Mouse (Mus musculus) heart, adult 8-10 months (tissue): ENCODE measurements around the gene Grb10. TPM values are rescaled to one million over a fixed set of nuclear protein-coding genes. Genes with fewer than 3 reads are reported as not detected.
A peak's percentile ranks its signal among the peaks of the same experiment; 100 is the strongest.

Experiments
- DNase-seq: peaks from one replicate; pipeline ENCODE4 v3.0.0; 2022; ENCODE audit warnings: low spot score
- total RNA-seq, 4 experiments: library from RNA; stranded (reverse); gene quantifications; 2 replicates each; pipeline ENCODE4 v1.2.4; 2022

Grb10 gene
- total RNA-seq, 4 experiments from 2014 or later = 47.8 to 83.5 (median 60.5) TPM

DNA sequence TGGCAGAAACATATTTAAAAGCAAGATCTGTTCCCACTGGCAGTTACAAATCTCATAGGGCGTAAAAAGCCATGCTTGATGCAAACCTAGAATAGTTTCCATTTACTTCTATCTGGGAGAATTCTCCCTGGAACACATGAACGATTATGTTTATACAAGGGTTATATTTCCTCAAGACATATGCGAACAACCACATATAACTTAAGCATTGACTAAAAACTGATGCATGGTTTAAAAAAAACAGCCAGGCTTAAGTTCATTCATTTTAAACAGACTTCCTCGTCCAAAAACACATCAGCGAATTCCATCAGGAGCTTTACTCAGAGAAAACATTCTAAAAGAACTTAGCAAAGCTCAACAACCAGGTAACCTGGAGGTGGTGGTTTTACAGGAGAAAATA is 90.6 kb downstream of the Grb10 start:
- DNase-seq = no peak

DNA sequence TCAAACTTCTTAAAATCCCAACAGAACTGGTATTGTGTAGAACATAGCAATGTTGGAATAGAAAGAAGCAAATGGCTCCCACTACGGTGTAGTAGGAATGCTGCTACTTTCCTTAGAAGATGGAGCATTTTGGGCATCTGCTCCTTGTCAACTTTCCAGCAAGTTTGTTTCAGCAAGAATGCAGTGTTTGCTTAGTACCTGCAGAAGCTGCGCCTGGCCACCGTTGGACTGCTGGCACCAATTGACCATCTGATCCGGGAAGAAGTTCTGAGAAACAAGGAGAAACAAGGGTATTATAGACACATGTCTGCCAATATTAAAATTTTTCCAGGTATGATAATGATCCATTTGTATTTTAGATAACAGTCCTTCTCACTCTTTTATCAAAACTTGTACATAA is 92.7 kb downstream of the Grb10 start:
- no peak for DNase-seq

DNA sequence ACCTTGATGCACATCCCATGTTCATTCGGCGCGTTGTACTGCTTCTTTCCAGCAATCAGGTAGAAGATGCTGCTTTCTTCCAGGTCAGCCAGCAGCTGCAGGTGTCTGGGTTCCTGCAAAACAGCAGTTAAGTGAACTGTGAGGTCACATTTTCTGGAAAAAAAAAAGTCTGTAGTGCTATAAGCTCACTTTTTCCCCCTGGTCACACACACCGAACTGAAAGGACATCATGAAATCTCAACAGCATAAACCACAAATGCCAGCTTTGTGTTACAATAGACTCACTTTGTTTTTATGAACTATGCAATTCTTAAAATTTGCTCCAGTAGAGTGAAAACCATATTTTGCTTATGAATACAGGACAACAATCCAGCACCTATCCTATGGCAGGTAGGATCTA is 93.7 kb downstream of the Grb10 start:
- DNase-seq = no peak

DNA sequence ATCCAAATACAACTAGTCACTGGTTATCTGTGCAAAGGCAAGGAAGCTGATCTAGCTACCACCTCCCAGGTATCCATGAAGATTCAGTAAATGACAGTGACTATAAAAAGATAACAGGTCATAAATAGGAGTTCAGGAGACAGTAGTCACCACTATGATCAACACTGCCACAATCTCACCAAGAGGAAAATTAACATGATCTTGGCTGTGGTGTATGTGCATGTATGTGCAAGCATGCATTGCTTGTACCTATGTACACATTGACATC is 94.5 kb downstream of the Grb10 start:
- no peak for DNase-seq

DNA sequence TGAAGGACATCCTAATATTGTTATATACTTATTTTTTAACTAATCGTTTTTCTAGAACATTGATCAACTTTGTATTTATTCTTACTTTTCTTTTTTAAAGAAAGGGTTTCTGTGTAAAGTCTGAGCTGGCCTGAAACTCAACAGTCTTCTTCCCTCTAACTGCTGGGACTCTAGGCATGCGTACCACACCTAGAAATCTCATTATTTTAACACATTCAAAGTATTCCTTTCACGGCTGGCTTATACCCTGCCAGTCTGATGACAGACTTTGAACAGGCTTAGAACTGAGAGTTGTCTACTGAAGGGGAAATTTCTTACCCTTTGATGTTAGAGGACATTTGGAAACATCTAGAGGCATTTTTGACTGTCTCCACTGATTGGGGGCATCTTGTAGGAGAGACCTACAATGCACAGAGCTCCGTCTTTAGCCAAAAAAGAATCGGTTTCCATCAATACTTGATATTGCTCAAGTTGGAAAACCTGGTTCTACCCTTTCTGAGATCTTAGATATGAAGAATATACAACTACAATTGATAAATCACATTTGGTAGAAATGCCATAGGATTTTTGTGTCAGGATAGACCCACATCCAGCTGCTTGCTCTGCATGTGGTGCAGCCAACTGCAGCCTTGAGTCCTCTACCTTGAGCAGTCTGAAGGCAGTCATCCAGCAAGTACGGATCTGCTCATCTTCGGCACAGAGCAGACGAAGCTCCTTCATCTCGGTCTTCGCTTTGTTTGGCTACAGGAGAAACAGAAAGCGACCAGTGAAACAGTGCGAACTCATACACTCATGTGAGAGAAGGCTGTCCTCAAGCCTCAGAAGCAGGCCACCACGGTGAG is 95.0 kb downstream of the Grb10 start:
- no peak for DNase-seq

DNA sequence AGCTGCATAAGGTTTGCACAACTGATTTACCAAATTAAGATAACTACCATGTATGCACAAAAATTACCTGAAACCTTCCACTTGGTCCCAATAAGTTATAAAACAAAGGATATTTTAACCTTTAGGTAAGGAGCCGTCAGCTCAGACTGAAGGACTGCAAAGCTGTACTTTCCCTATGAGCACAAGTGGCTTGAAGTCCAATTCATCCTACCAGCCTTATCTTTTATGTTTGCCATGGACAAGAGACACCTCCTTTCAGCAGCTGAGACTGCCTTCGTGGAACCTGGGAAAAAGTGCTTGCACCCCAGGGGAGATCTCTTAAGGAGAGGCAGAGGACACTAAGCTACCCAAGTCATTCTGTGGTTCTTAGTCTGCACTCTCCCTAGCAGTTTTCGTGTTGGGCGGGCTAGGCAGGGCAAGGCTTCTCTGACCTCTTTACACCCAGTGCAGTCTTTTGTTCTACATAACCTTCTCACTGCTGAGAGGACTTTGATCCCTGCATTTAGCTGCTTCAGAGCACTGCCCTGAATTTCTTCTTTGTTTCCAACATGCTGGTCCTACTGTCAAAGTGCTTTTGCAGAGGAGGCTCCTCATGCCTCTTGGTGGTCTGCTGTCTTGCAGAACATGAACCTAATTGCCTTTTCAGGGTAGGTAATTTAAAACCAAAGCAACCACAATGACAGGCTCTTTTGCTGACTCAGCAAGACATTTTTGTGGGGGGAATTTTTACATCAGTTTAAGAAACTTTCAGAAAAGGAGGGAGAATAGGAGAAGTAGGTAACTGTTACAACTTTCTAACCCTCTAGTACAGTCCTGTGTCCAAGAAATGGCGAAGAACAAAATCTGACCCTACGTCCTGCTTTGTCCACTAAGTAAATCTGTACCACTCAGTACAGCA is 95.9 kb downstream of the Grb10 start:
- DNase-seq = no peak

DNA sequence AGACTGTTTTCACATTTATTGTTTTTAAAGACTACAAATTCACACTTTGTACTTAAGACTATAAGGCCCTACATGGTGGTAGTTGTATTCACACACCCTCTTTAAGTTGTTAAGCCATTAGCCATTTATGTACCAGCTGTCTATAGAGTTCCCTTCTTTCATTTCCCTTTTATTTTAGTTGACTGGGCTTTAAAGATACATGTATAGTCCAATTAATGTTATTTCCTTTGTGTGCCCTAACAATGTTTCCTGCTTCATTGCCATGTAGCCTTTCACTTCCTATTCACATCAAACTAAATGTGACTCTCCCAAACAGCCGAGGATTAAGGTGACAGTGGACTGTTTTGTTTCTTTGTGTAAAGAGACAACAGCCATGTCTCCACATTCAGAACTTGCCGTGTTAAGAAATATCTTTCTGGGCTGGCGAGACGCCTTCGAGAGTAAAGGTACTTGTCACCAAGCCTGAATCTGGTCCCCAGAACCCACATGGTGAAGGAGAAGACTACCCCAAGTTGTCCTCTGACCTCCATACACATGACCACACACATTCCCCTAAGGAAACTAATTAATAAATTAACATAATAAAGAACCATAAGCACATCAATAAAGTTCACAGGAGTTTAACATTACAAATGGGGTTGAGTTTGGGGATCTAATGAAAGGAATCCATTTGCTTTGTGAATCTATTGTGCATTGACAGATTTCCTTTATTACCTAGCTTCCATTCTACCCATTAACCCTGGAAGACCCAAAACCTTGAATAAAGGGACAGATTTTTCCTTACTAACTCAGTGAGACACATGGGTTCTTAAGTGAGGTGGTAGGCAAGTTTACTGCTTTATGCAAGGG is 97.4 kb downstream of the Grb10 start:
- DNase-seq = no peak

DNA sequence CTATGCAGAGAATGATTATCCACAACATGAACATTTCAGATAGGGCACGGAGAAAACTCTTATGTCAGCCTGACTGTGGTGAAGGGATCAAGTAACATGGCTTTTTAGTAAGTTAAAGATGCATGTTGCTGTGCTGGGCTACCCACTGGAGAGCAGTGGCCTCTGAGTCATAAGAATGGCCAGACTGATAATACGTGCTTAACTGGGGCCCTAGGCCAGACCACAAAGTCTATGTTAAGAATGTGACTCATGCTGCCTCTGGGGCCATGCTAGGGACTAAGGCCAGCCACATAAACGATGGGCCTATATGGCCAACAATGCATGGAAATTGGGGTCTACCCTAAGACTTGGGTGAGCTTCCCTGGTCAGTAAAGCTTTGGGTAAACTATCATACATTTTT is 98.9 kb downstream of the Grb10 start:
- peak; percentile 55 for DNase-seq

DNA sequence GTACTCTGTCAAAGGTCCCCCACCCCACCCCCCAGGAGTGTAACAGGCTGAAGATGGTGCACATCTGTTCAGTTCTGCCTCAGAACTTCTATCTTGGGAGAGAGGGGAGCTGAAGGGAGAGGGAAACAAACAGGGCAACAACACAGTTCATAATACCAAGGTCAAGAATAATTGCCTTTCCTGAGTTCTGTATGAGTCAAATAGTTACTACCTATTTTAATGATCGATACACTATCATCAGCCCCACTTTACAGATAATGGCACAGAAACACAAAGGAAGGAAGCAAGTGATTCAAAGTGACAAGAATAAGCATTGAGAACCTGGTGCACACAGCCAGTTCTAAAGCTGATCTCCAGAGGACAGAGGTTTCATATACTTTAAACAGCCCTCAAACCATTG is 99.9 kb downstream of the Grb10 start:
- DNase-seq = no peak

DNA sequence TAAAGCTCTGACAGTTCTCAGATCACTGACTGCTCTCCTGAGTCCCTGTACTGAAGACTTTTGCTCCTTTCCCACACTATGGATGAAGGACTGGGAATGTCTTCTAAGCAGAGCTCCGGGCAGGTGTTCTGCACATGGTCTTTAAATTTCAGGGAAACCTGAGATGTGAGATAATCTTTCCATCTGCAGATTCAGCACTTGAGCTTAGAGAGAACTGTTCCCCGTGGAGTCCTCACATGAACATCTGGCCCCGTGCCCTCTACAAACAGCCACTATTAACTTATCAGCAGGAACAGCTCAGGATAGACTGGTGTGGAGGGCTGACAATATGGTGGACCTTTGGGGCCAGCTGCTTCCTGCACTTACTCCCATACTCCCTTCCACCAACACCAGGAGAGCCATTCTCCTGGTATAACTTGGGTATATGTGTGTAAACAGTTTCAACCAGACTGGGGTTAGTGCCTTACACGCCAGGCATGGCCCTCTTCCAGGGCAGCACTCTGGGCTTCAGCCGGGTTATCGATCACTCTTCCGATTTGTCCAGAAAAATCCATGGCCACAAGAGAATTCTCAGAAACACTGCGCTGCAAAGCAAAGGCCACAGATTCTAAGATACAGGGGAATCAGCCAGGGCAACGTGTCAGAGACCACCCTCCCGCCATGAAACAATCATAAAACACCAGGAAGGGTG is 101.0 kb downstream of the Grb10 start:
- DNase-seq = no peak

DNA sequence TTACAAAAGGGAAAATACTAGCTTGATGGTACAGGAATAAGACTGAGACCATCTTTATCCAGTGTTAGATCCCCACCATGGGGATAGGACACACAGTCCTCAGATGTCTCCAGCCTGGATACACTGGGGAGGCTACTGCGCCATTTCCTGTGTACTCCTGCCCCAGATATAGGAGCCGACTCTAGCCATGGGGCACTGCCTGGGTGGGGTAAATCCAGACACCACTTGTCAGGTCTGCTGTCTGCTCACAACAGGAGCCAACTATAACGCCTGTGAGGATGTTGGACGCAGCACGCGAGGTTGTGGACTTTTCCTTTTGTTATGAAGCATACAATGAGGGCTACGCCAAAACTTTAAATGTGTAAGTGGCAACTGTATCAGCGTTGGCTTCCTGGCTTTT is 103.7 kb downstream of the Grb10 start:
- no peak for DNase-seq

DNA sequence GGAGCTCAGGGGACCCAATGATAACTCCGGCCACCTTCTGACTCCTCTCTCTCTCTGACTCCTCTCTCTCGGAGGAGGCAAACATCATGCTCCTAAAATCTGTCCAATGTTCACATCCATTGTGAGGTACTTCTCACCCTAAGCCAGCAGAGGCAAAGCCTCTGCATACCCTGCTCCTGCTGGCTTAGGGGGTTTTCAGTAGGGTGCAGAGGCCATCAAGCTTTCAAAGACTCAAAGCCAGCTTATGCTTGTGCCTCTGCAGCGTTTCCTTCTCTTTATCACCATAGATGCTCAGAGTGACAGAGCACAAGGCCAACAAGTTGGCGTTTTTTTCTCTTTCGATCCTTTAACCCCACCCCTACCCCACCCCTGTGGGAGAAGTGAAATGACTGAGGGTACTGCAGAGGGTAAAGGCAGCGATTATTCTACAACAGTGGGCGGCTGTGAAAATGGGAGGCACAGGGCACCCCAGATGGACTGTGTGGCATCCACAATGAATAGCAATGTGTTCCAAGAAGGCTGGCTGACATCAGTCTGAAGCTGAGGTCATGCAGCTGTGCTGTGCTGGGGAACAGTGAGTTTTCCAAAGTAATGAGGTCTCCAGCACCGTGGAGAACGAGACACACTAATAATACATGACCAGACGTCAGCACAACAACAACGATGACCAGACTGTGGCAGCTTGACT is 106.2 kb downstream of the Grb10 start:
- DNase-seq = no peak

DNA sequence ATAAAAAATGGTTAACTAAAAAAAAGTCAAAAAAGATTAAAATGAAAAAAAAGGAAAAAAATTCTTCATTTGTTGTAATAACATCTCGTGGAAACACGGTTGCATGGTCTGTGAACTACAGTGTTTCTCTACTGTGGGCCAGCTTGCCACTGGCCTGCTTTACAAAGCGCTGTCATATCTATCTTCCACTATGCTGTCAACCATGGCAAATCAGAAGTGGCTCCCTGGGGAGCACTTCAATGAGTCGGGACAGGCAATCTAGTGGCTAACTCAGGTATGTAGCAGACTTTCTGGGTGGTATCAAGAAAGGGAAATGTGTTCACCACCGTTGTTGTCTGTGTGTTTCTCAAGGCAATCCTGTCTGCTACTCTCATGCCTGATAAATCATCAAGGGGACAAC is 106.8 kb downstream of the Grb10 start:
- DNase-seq = no peak

DNA sequence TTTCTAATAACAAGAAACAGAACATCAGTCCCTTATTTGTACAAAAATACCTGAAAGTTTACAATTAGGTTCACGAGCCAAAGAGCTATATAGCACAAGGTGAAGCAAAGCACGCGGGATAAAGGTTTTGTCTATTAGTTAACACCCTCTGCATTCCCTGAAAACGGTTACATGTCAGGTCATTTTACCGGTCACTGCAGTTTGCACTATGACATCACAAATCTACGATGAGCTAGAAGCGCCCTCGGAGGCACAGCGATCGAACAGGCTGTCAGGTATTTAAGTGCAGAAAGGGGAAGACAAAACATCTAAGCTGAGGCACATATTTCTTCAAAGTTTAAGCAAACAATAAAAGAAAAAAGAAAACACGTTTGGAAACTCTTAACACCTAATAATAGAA is 108.0 kb downstream of the Grb10 start:
- DNase-seq = no peak

DNA sequence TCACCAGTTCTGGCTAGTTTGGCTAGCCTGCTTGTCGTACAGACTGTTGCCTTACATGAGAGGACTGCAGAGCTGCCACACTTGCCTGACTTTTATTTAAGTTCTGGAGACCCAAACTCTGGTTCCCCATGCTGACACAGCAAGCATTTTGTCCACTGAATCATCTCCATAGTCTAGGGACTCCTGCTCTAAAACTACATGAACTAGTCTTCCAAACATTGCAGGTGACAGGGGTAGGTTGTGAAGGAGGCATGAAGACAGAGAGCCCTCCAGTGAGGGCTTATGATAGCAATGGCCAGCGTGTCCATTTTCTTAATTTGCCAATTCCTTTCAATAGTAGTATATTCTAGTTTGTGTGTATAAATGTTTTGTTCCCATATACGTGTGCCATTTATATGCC is 109.4 kb downstream of the Grb10 start:
- no peak for DNase-seq

DNA sequence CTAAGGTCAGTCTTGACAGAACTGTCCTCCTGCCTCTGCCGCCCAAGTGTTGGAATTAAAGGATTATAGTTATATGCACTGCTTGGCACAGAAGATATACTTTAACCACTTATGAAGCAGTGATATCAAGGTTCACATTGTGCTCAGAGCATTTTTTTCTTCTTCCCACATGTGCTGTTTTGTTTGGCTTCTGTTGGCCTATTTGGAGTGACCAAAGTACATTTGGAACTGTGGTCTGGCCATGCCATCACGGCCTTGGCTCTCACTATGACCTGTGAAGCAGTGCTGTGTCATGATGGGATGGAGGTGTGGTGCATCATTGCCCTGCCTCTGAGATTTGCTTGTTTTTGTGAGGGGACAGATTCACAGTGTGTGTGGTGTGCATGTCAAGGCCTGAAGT is 109.9 kb downstream of the Grb10 start:
- DNase-seq = no peak

DNA sequence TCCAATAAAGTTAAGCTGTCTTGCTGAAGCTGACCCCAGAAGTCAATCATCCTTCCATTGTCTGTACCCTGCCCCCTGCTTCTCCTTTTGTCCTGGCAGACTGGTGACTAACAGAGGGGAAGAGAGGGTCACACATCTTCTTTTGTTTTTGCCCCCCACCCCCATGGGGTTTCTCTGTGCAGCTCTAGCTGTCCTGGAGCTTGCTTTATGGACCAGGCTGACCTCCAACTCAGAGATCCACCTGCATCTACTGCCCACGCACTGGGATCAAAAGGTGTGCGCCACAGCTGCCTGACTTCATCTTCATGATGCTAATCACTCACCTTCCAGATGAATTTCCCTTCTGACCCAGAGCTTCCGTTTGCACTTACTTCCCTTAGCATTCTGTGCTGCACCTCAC is 114.6 kb downstream of the Grb10 start:
- DNase-seq = no peak

DNA sequence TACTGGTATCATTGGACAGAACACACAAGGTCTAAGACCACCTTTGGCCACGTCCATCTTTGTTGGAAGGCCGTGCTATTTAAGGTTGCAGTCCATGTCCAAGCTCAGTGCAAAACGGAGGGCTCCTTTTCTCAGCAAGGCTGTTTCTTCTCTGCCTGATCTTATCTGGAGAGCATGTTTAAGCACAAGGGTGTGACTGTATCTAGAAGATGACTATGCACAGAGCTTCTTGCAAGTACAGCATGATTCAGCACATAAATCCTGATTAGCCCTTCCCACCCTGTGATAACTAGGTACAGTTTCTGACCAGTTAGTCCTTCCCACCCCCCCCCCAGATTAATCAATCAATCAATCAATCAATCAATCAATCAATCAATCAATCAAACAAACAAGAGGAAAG is 115.1 kb downstream of the Grb10 start:
- DNase-seq = no peak

DNA sequence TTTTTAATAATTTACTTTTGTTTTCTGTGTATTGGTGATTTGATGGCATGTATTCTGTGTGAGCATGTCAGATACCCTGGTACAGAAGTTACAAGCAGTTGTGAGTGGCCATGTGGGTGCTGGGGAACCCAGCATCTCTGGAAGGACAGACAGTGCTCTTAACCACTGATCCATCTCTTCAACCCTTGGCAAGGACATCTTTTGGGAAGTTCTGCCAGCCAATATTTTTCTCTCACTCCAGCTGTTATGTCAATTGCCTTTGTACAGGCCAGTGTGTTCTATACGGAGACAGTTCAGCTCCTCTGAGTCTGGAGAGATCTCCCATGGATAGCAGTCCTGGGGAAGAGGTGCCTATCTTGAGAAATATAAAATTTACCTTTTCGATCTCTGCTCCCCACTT is 116.4 kb downstream of the Grb10 start:
- no peak for DNase-seq

DNA sequence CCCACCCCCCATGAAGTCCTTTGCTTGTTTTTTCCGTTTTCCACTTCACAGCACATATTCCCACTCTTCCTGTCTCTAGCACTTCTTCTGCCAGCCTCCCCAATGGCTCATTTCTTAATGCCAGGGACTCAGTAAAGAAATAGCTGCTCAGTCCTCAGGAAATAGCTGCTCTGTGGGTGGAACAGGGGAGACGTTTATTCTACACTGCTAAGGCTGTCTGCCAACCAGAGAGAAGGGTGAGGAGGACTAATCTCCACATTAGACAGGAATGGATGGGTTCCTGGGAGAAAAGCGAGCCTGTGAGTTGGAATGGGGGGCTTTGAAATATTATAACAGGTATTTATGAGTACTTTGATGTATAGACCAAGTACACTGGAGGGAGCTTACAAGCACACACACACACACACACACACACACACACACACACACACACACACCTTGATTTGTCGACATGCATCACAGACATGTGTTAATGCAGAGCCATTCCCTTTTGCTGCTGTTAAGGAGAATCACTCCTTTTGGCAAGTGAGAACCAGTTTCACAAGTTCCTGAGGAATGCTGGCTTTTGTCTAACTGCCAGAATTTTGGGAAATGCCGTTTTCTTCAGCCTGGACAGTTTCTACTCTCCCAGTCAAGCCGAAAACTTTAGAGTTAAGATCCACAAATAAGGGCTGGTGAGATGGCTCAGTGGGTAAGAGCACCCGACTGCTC is 130.6 kb downstream of the Grb10 start:
- DNase-seq = peak; percentile 52
